Mouse (Mus musculus): ENCODE results near the gene Jade1.

GRCm38 (mm10) chr3:41514003-41514402 is 41.5 kb upstream of the Jade1 start:
- TF ChIP-seq GATA1 (IDR thresholded peaks at IDR 0.05; ENCODE audit: borderline replicate concordance, low read length) (no peak), FLI1 (IDR thresholded peaks at IDR 0.05; ENCODE audit: low read length) (no peak)

Measured in megakaryocyte, embryonic 14.5 days (primary cell).